Mouse (Mus musculus): ENCODE results near the gene Capn13. TPM values are rescaled to one million over a fixed set of nuclear protein-coding genes. Genes with fewer than 3 reads are reported as not detected.
A peak's percentile ranks its signal among the peaks of the same experiment; 100 is the strongest.

Gene Capn13
- total RNA-seq, 1 experiment from 2014 or later = 0.47 TPM

GRCm38 (mm10) chr17:73367334-73367733 lies 33.3 kb downstream of the Capn13 start:
- ATAC-seq (ENCODE audit: extremely low read depth, insufficient number of reproducible peaks, low FRiP score, poor library complexity, severe bottlenecking) = no peak

DNA sequence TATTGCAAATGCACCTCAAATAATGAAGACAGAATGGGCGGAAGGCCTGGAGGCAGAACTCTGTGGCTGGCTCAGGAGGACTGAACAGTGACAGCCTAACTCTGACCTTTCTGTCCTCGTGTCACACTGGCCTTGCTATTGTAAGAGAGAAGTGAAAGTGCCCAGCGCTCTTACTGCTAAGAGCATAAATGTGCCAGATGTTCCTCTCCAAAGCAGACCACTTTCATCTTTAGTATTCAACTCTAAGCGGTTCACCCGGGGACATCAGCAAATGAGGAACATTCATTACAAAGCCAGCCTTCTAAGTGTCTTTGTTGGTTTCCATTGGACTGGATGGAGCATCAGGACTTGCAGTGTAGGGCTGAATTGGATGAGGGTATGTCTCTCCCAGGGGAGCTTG lies 39.6 kb downstream of the Capn13 start:
- ATAC-seq (ENCODE audit: extremely low read depth, insufficient number of reproducible peaks, low FRiP score, poor library complexity, severe bottlenecking) = peak; percentile 53; the same call in 1 of the 2 replicates

GRCm38 (mm10) chr17:73343632-73344390 lies 56.9 kb downstream of the Capn13 start:
- no peak for ATAC-seq (ENCODE audit: extremely low read depth, insufficient number of reproducible peaks, low FRiP score, poor library complexity, severe bottlenecking)

DNA sequence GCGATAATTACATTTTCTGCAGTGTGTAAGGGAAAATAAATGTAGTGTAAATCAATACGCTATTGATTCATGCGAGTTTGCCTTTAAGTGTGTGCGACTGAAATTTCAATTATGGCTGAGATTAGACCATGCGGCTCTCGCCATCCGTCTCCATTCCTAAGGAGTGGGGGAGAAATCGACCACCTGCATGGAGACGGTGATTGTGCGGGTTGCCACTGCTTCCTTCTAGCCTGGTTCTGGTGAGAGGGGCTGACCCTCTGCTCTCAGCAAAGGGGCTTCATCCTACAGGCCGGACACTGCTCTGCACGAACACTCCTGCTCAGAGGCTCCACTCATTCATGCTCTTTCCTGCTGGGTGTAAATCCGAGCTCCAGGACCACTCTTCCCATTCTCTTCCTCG lies 58.0 kb downstream of the Capn13 start:
- ATAC-seq (ENCODE audit: extremely low read depth, insufficient number of reproducible peaks, low FRiP score, poor library complexity, severe bottlenecking) = no peak

- no peak for ATAC-seq (ENCODE audit: extremely low read depth, insufficient number of reproducible peaks, low FRiP score, poor library complexity, severe bottlenecking)
Observed at GRCm38 (mm10) chr17:73329071-73329470, 71.6 kb downstream of the Capn13 start.

DNA sequence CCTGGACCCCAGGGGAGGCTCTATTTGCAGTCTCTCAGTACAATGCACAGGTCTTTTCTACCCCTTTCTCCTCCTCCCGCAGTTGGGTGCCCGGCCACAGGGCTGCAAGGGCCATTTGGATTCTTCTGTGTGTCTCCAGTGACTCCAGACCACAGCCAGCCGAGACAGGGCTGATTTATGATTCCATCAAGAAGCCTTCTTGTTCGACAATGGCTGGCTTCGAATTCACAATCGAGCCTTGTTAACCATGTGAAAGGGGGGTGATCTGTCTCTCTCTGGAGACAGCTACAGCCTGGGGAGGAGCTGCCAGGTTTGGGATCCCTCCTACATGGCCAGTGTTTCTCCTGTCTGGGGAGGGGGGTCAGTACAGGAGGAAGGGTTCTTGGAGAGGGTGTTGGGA lies 75.4 kb downstream of the Capn13 start:
- no peak for ATAC-seq (ENCODE audit: extremely low read depth, insufficient number of reproducible peaks, low FRiP score, poor library complexity, severe bottlenecking)

DNA sequence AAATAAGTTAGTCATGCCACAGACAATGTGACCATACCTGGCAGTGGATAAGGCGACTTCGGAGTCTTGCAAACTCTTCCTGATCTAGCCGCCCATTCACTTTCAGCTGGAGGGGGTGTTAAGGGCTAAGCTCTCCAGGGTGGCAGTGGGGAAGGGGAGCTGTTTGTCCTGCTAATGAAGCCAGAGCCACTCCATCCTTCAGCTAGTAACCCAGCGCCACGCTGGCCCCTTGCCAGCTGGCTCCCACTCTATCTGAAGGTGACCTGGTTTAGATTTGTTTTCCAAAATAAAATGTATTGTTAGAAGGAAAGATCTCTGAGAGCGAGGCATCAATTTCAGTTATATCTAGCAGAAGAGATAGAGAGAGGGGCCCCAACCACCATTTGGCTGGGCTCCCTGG lies 75.9 kb downstream of the Capn13 start:
- no peak for ATAC-seq (ENCODE audit: extremely low read depth, insufficient number of reproducible peaks, low FRiP score, poor library complexity, severe bottlenecking)

DNA sequence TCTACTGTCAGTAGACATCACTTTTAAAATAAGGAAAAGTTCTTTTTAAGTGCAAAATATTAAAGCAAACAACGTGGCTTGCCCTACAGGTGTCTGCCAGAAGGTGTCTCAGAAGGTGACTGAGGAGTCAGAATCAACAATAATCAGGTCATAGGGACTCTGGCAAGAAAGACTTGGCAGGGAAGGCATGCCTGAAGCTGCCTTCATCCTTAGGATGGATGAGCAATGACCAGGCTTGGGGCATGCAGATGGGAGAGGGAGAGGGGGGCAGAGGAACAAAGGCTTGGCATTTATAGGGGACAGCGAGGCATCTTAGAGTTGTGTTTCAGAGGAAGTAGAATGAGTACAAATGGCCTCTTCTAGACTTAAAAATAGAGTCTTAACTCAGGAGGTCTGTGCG lies 76.7 kb downstream of the Capn13 start:
- ATAC-seq (ENCODE audit: extremely low read depth, insufficient number of reproducible peaks, low FRiP score, poor library complexity, severe bottlenecking) = no peak

DNA sequence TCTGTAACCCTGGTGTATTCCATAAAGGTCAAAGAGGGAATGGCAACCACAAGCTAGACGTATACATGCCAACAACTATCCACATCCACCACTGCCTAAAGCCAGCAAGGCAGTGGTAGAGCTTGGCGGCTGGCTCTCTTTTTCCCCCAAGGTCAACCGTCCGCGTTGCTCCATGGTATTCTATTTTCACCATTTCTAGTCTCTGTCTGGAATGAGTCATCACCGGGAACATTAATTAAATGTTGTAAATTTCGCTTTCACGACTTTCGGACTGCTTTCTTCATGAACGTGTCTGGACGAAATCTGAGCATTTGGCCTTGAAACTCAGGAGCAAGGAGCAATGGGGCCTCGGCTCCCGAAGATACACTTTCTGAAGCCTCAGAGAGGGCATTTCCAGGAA lies 85.9 kb downstream of the Capn13 start:
- ATAC-seq (ENCODE audit: extremely low read depth, insufficient number of reproducible peaks, low FRiP score, poor library complexity, severe bottlenecking) = no peak

DNA sequence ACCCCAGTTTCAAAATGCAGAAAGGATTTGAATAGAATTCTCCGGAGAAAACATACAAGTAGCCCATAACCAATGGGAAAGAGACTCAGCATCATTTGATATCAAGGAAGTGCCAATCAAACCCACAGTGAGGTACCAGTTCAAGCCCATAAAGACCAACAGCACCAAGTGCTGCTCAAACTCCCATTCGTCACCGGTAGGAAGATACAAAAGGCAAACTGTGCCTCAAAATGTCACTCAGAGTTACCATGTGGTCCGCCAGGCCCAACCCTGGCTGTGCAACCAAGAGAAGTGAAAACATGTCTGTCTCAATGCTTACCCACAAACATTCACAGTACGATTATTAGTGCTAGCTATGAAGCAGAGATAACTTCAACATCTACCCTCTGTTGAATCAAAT lies 89.2 kb downstream of the Capn13 start:
- ATAC-seq (ENCODE audit: extremely low read depth, insufficient number of reproducible peaks, low FRiP score, poor library complexity, severe bottlenecking) = no peak

DNA sequence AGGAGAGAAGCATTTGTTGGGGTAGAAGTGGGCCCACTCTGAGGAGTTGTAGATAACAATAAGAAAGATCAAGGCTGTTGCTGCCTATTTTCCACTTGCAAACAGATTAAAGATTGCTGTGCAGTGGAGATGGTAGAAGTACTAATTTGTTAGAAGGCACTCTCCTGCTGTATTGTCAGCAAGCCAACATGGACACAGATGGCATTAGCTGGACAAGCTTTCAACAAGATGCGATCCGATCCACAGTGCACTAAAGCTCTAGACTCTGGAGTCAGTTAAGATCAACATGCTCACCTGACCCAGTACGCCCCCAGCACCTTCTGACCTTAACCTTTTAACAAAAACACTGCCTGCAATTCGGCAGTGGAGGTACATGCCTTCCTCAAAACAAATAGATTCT lies 92.0 kb downstream of the Capn13 start:
- ATAC-seq (ENCODE audit: extremely low read depth, insufficient number of reproducible peaks, low FRiP score, poor library complexity, severe bottlenecking) = no peak

- no peak for ATAC-seq (ENCODE audit: extremely low read depth, insufficient number of reproducible peaks, low FRiP score, poor library complexity, severe bottlenecking)
Observed at GRCm38 (mm10) chr17:73306626-73307025, 94.0 kb downstream of the Capn13 start.

GRCm38 (mm10) chr17:73305622-73306021 lies 95.0 kb downstream of the Capn13 start:
- ATAC-seq (ENCODE audit: extremely low read depth, insufficient number of reproducible peaks, low FRiP score, poor library complexity, severe bottlenecking) = no peak

DNA sequence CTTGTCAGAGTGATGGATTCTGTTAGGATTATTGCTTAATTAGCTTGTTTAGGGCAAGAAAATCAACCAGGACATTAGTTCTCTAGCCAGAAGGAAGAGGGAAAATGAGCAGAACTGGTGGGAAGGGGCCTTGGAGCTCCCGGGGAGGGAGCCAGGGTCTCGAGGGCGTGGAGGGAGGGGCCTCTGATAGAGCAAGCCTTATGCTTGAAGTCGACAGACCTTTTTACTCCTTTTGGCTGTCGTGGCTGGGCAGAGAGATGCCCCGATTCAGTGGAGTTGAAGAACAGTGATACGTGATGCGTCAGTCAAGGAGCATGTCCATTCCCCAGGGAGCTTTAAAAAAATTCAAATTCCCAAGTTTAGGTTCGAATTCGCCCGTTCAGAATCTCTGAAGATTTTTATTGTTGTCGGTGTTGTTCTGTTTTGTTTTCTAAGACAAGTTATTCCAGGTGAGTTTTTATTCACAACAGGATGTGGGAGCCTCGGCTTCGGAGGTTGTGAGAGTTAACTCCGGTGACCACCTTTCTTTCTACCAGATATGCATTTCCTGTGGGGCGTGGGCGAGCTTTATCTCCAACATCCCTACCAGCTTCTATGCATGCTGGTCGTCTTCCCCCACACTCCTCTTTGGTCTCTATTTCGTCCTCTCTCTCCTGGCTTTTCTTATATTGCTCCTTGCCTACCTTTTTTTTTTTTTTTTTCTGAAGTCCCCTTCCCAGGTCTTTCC lies 96.4 kb downstream of the Capn13 start:
- no peak for ATAC-seq (ENCODE audit: extremely low read depth, insufficient number of reproducible peaks, low FRiP score, poor library complexity, severe bottlenecking)

GRCm38 (mm10) chr17:73303676-73304075 lies 97.0 kb downstream of the Capn13 start:
- ATAC-seq (ENCODE audit: extremely low read depth, insufficient number of reproducible peaks, low FRiP score, poor library complexity, severe bottlenecking) = no peak

DNA sequence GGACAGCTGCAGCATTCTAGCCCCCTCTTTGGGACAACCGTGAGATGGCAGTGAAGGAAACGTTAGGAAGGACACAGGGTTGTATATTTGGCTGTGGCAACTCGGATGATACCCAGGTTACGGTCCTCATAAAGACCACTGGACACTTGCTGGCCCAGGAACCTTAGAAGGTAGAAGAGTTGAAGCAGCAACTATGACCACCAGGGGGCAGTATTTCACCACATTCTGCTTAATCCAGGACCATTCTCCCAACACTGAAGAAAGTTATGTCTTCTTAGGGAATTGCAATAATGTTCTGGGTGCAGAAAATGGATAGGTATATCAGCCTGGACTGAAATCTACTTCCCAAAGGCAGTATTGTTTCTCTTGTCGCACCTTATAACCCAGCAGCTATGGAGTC lies 97.4 kb downstream of the Capn13 start:
- ATAC-seq (ENCODE audit: extremely low read depth, insufficient number of reproducible peaks, low FRiP score, poor library complexity, severe bottlenecking) = no peak

GRCm38 (mm10) chr17:73302104-73302503 lies 98.6 kb downstream of the Capn13 start:
- ATAC-seq (ENCODE audit: extremely low read depth, insufficient number of reproducible peaks, low FRiP score, poor library complexity, severe bottlenecking) = peak; percentile 68

DNA sequence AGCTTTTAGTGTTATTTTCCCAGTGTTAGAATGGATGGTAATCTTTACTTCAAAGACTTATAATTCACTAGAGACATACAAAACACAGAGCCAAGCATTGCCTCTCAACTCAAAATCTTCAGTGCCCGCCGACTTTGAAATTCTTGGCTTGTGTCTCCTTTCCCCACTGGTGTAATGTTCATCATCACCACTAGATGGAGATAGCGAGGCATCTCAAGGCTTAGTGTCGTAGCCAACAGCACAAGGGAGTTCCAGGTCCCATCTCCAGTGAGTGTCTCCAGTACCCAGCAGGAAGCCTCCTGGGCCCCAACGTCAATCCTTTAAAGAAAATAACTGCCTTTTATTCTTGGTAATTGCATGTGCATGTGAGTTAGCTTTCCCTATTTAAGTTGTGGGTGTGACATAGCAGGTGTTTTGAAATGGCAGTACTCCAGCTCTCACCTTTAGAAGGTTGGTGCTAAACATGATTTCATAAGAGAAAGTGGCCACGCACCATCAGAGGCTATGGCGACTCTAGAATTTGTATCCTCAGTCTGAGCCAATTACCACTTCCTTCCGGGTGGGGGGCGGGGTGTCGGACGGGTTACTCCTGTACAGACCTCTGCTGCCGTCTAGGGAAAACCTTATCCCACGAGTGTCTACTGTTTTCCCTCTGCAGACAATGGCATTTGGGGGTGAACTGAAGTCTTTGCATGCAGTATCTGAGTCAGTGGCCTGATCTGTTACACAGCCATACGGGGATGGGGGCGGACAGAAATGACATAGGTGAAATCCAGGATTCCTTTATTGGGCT lies 99.2 kb downstream of the Capn13 start:
- peak; percentile 69 for ATAC-seq (ENCODE audit: extremely low read depth, insufficient number of reproducible peaks, low FRiP score, poor library complexity, severe bottlenecking)

DNA sequence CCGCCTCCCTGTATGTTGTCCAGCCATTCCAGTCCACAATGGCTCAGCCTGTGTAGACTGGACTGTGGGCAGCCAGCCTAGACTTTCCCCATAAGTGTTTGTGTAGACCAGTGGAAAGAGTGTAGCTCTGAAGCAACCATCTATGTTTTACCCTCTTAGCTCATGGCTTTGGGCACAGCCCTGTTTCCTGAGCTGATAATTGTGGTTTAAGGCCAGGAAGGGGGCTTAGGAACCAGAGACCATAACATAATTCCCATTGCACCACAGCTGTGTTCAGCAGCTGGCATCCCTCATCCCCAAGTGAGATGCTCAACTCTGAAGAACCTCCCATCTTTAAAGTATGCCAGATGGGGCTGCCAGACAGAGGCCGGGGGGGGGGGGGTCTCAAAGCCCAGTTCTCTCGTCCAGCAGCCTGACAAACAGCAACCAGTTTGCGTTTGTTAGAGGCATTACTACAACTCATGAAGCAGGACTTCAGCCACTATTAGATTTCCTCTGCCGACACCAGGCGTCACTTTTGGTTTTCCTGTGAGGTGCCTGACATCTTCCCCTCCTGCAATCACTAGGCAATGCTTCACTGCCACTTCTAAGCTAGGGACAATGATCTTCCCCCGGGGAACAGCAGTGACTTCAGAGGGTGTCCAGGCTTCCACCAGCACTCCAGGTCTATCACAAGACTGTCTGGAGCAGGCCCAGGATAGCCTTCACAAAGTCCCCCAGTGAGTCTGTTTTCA lies 100.4 kb downstream of the Capn13 start:
- ATAC-seq (ENCODE audit: extremely low read depth, insufficient number of reproducible peaks, low FRiP score, poor library complexity, severe bottlenecking) = no peak
